Mouse (Mus musculus) small intestine, adult 2 months (tissue): ENCODE data around the gene Olfr548-ps1. TPM values are rescaled to one million over a fixed set of nuclear protein-coding genes. Genes with fewer than 3 reads are reported as not detected.
A peak's percentile ranks its signal among the peaks of the same experiment; 100 is the strongest.

Experiments used
- H3K27ac ChIP-seq: fragments of 200-500 bp; 2 replicates; pipeline ENCODE4 v1.5.1; 2012; ENCODE audit warnings: low read depth, low read length, control low read depth, inconsistent platforms; ENCODE audit not compliant: insufficient read depth
- H3K27me3 ChIP-seq: fragments of 200-500 bp; 2 replicates; pipeline ENCODE4 v1.6.1; 2012; ENCODE audit warnings: mild to moderate bottlenecking, moderate library complexity, low read length, inconsistent platforms; ENCODE audit not compliant: control insufficient read depth, insufficient read depth
- H3K36me3 ChIP-seq: fragments of 200-500 bp; 2 replicates; pipeline ENCODE4 v1.6.1; 2012; ENCODE audit warnings: mild to moderate bottlenecking, low read length, control low read depth, inconsistent platforms; ENCODE audit not compliant: control insufficient read depth, insufficient read depth
- H3K4me1 ChIP-seq: fragments of 200-500 bp; 2 replicates; pipeline ENCODE4 v1.6.1; 2012; ENCODE audit warnings: low read length, inconsistent platforms, mixed read lengths; ENCODE audit not compliant: control insufficient read depth, insufficient read depth, insufficient read length
- H3K4me3 ChIP-seq: fragments of 200-500 bp; 2 replicates; pipeline ENCODE4 v1.5.1; 2012; ENCODE audit warnings: low read depth, mild to moderate bottlenecking, control low read depth, inconsistent platforms, low read length, moderate library complexity
- CTCF ChIP-seq: fragments of 200-500 bp; IDR thresholded peaks from 2 replicates; pipeline ENCODE4 v1.5.1; 2012; ENCODE audit warnings: low read depth, mild to moderate bottlenecking, control low read depth, inconsistent platforms, low read length, moderate library complexity, mixed read lengths; ENCODE audit not compliant: insufficient replicate concordance, insufficient read length; ENCODE audit errors: extremely low read depth
- POLR2A ChIP-seq: fragments of 200-500 bp; IDR thresholded peaks from 2 replicates; pipeline ENCODE4 v1.6.1; 2012; ENCODE audit warnings: low read depth, mild to moderate bottlenecking, control low read depth, inconsistent platforms, low read length, moderate library complexity
- WGBS: fragments of 180-500 bp; shearing (Covaris S2); methylation state at CpG from one replicate; pipeline ENCODE4 v1.1.7; 2018; 5-methylcytosine and 5-hydroxymethylcytosine counted together
- polyA plus RNA-seq: library from polyadenylated mRNA; depleted of rRNA; stranded (reverse); fragments of >200 nt; gene quantifications from 2 replicates; pipeline ENCODE4 v1.2.3, GENCODE M21; 2012

The Olfr548-ps1 gene
- polyA plus RNA-seq, 1 experiment: not detected

DNA sequence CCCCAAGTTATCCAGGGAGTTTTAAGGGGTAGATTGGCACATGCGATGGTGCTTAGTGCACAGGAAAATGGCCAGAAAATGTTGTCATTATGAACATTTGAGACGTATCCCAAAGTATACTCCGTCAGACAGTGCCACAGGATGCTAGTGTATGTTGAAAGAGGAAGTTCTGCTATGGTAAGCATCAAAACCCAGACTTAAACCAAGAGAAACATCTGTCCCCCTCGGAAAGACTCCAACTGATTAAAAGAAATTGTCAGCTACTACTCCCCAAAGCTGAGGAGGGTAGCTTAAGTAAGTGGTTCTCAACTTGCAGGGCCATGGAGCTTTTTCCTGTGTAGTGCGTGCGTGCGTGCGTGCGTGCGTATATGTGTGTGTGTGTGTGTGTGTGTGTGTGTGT, 28.8 kb upstream of the Olfr548-ps1 start:
- TF ChIP-seq POLR2A (no peak), CTCF (no peak)
- H3K27ac ChIP-seq: no peak overlapping the region
- H3K4me3 ChIP-seq: no peak overlapping the region
- H3K36me3 ChIP-seq: no peaks in the 10 kb centered on the region
- 84% methylated on average over 10 of the region's 10 CpGs for WGBS
- no peaks in the 10 kb centered on the region; the same call in 1 of the 2 replicates for H3K4me1 ChIP-seq
- no peaks in the 10 kb centered on the region for H3K27me3 ChIP-seq

- Histone ChIP-seq H3K27me3 (no peaks in the 10 kb centered on the region), H3K4me3 (peak overlapping the region; percentile 55), H3K27ac (no peak overlapping the region), H3K4me1 (no peaks in the 10 kb centered on the region; the same call in 1 of the 2 replicates), H3K36me3 (no peaks in the 10 kb centered on the region)
- 1% methylated on average over 54 of the region's 54 CpGs for WGBS
- TF ChIP-seq POLR2A (no peak), CTCF (peak; percentile 78; the same call in 1 of the 2 replicates)
Measured at GRCm38 (mm10) chr7:102512814-102513435, 27.8 kb upstream of the Olfr548-ps1 start.

- 71% methylated on average over 4 of the region's 4 CpGs for WGBS
- H3K4me3 ChIP-seq: no peak overlapping the region
- no peaks in the 10 kb centered on the region for H3K27me3 ChIP-seq
- H3K36me3 ChIP-seq: no peaks in the 10 kb centered on the region
- no peak overlapping the region for H3K27ac ChIP-seq
- H3K4me1 ChIP-seq: no peaks in the 10 kb centered on the region; the same call in 1 of the 2 replicates
- no peak for TF ChIP-seq POLR2A
- TF ChIP-seq CTCF: no peak
Measured at GRCm38 (mm10) chr7:102514144-102514543, 26.6 kb upstream of the Olfr548-ps1 start.

DNA sequence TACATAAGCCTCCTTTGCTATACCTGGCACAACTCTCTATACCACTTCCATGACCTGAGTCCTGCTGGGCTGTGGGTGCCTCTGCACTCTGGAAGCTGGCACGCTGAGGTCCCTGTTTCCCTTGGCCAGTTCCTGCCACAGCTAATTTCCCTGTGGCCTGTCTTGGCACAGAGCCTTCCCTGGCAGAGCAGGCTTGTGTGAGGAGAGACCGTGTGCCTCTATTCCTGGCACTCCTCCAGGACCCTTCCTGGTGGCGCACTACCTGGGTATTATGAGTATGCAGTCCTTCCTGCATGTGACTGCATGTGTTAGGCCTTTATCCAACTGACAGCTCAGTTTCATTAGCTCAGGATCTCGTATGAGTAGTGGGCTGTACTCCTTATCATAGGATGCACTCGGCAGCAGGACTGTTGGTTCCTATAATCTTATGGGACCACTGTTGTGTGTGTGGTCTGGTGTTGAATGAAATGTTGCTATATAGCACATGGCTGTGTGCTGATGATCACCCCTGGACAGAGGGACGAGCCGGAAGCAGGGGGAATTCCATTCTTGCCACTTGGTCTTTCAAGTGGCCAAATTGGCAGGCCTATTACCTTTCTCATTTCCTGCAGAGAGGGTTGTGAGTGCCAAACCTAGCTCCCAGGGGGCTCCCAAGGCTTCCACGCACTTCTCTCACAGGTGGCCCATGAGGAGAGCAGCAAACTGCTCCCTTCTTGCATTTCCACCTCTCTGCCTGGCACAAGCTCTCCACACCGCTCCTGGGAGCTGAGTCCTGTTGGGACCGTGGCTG, 24.2 kb upstream of the Olfr548-ps1 start:
- no peak overlapping the region for H3K27ac ChIP-seq
- 40% methylated on average over 10 of the region's 10 CpGs for whole genome bisulfite sequencing
- TF ChIP-seq CTCF (no peak), POLR2A (no peak)
- H3K4me3 ChIP-seq: no peak overlapping the region
- no peaks in the 10 kb centered on the region; the same call in 1 of the 2 replicates for H3K4me1 ChIP-seq
- H3K36me3 ChIP-seq: no peaks in the 10 kb centered on the region
- H3K27me3 ChIP-seq: no peaks in the 10 kb centered on the region

- H3K36me3 ChIP-seq: no peaks in the 10 kb centered on the region
- H3K4me3 ChIP-seq: no peak overlapping the region
- TF ChIP-seq CTCF (no peak), POLR2A (no peak)
- WGBS: 58% methylated on average over 2 of the region's 2 CpGs
- H3K27ac ChIP-seq: no peak overlapping the region
- H3K4me1 ChIP-seq: no peaks in the 10 kb centered on the region; the same call in 1 of the 2 replicates
- no peaks in the 10 kb centered on the region for H3K27me3 ChIP-seq
Measured at GRCm38 (mm10) chr7:102517051-102517335, 23.7 kb upstream of the Olfr548-ps1 start.

DNA sequence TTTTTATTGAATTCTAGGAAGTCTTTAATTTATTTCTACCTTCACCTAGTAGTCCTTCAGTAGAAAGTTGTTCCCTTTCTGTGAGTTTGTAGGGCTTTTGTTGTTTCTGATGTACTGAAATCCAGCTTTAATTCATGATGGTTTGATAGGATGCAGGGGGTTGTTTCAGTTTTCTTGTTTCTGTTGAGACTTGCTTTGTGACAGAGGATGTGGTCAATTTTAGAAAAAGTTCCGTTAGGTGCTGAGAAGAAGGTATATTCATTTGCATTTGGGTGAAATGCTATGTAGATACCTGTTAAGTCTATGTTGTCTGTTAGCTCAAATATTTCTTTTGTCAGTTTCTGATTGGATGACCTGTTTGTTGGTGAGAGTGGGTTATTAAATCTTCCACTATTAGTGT, 11.6 kb upstream of the Olfr548-ps1 start:
- no peak overlapping the region for H3K4me3 ChIP-seq
- WGBS: 65% methylated on average over 1 of the region's 1 CpGs
- H3K27me3 ChIP-seq: no peaks in the 10 kb centered on the region; the same call in 1 of the 2 replicates
- H3K4me1 ChIP-seq: no peaks in the 10 kb centered on the region
- TF ChIP-seq POLR2A: no peak
- no peak for TF ChIP-seq CTCF
- H3K36me3 ChIP-seq: no peaks in the 10 kb centered on the region
- H3K27ac ChIP-seq: no peak overlapping the region

GRCm38 (mm10) chr7:102534449-102534848, 6.2 kb upstream of the Olfr548-ps1 start, which contains the start of gene Olfr547:
TSS of gene Olfr547 (plus strand) at chr7:102534749.
- Histone ChIP-seq H3K36me3 (no peaks in the 10 kb centered on the region), H3K4me1 (no peaks in the 10 kb centered on the region)

More at GRCm38 (mm10) chr7:102534449-102534848, 6.2 kb upstream of the Olfr548-ps1 start, which contains the start of gene Olfr547:
- 56% methylated on average over 1 of the region's 1 CpGs for WGBS
- Histone ChIP-seq H3K27ac (no peak within 1 kb of the TSS), H3K4me3 (no peak within 1 kb of the TSS), H3K27me3 (no peaks in the 10 kb centered on the region)
- TF ChIP-seq CTCF (no peak), POLR2A (no peak)
